Mouse (Mus musculus): ENCODE results near the gene Insig2.

DNA sequence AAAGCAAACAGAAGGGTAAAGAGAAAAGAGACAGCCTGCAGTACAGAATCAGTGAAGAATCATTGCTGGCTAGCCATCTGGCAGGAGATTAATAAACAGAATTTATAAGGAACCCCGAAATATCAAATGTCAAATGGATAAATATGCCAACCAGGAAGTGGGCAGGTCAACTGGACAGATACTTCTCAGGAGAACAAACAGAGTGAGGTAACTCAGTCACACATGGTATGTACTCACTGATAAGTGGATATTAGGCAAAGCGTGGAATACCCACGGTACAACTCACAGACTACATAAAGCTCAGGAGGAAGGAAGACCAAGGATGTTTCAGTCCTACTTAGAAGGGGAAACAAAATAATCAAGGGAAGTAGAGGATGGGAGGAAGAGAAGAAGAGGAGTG lies 18.6 kb upstream of the Insig2 start:
- TF ChIP-seq CTCF (IDR thresholded peaks at IDR 0.05 in 2 of 3, conservative IDR thresholded peaks at IDR 0.05 in 1 of 3; ENCODE audit: control insufficient read depth in 1 of 3, insufficient read depth in 1 of 3, low read depth in 2 of 3, low read length in 3 of 3, poor library complexity in 1 of 3, severe bottlenecking in 1 of 3) (no peak), ZKSCAN1 (IDR thresholded peaks at IDR 0.05; ENCODE audit: low read depth, low read length) (no peak), POLR2A (IDR thresholded peaks at IDR 0.05; ENCODE audit: control insufficient read depth in 1 of 2, insufficient read depth in 1 of 2, low read depth in 1 of 2, low read length in 2 of 2, poor library complexity in 1 of 2) (no peak), MAZ (IDR thresholded peaks at IDR 0.05; ENCODE audit: low read depth, low read length) (no peak), ZC3H11A (IDR thresholded peaks at IDR 0.05; ENCODE audit: low read depth, low read length) (no peak), NRF1 (IDR thresholded peaks at IDR 0.05; ENCODE audit: insufficient read depth, low read depth, low read length, poor library complexity, severe bottlenecking) (no peak), ZMIZ1 (IDR thresholded peaks at IDR 0.05; ENCODE audit: low read depth, low read length) (no peak), EP300 (IDR thresholded peaks at IDR 0.05; ENCODE audit: low read depth in 1 of 2, low read length in 2 of 2) (no peak), MXI1 (IDR thresholded peaks at IDR 0.05; ENCODE audit: low read depth, low read length) (no peak), GATA1 (IDR thresholded peaks at IDR 0.05; ENCODE audit: low read depth, low read length) (no peak)

Data from MEL (cell line).